Mouse (Mus musculus) liver, embryonic 13.5 days (tissue): ENCODE data around the gene Cdc14b. TPM values are rescaled to one million over a fixed set of nuclear protein-coding genes. Genes with fewer than 3 reads are reported as not detected.

Experiments
- ATAC-seq: fragments of 200-750 bp; cut with Nextera tagmentation; 2 replicates; pipeline ENCODE4 v1.8.0; 2017; ENCODE audit warnings: low read depth, mild to moderate bottlenecking, moderate number of reproducible peaks, moderate library complexity
- DNase-seq: peaks from one replicate; pipeline ENCODE4 v3.0.0; 2022
- H3K27ac ChIP-seq: fragments of 300-500 bp; sonication (generic); 2 replicates; pipeline ENCODE4 v1.5.1; 2015; ENCODE audit warnings: moderate library complexity, mild to moderate bottlenecking, inconsistent platforms
- H3K27me3 ChIP-seq: fragments of 300-500 bp; sonication (generic); 2 replicates; pipeline ENCODE4 v1.6.1; 2015; ENCODE audit warnings: mild to moderate bottlenecking, inconsistent platforms
- H3K36me3 ChIP-seq: fragments of 300-500 bp; sonication (generic); 2 replicates; pipeline ENCODE4 v1.6.1; 2015; ENCODE audit warnings: mild to moderate bottlenecking, inconsistent platforms
- H3K4me1 ChIP-seq: fragments of 300-500 bp; sonication (generic); replicated peaks from 2 replicates; pipeline ENCODE4 v1.6.1; 2015; ENCODE audit warnings: inconsistent platforms
- H3K4me2 ChIP-seq: fragments of 300-500 bp; sonication (generic); 2 replicates; pipeline ENCODE4 v1.6.1; 2015; ENCODE audit warnings: inconsistent platforms, mild to moderate bottlenecking, moderate library complexity
- H3K4me3 ChIP-seq: fragments of 300-500 bp; sonication (generic); replicated peaks from 2 replicates; pipeline ENCODE4 v1.5.1; 2015; ENCODE audit warnings: mild to moderate bottlenecking, inconsistent platforms
- H3K9ac ChIP-seq: fragments of 300-500 bp; sonication (generic); 2 replicates; pipeline ENCODE4 v1.6.1; 2015; ENCODE audit warnings: mild to moderate bottlenecking, inconsistent platforms
- H3K9me3 ChIP-seq: fragments of 300-500 bp; sonication (generic); replicated peaks from 2 replicates; pipeline ENCODE4 v1.6.1; 2016; ENCODE audit warnings: inconsistent platforms
- WGBS: fragments of 180-500 bp; shearing (Covaris S2); methylation state at CpG from one replicate; pipeline ENCODE4 v1.1.7; 2015; ENCODE audit not compliant: insufficient replicate concordance; 5-methylcytosine and 5-hydroxymethylcytosine counted together
- polyA plus RNA-seq: library from polyadenylated mRNA; unstranded; fragments of >200 nt; fragmentation: Nextera tagmentation; extraction: Ambion mirVana; gene quantifications from 2 replicates; pipeline ENCODE4 v1.2.1, GENCODE M21; 2015

The Cdc14b gene
- polyA plus RNA-seq, 1 experiment from 2014 or later = 6.9 TPM

DNA sequence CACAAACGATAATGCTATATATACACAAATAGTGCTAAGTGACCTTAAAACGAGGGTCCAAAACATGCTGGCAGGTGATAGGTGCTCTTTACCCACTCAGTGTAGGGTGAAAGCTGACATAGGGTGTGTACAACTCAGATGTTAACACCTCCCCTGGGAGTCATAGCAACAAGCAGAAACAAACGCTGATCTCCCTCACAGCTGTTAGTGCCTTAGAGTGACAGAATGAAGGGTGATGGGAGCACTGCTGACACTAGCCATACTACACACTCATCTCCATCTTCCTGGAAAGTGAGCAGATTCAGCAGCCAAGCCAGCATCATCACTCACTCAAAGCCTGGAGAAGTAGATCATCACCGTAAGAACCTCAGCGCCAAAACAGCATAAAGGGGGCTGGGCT lies 125.0 kb downstream of the Cdc14b start:
- Histone ChIP-seq H3K4me3 (peak overlapping the region; percentile 94), H3K27ac (no peak overlapping the region), H3K36me3 (peaks cover 17% of the 10 kb centered on the region), H3K9me3 (no peaks in the 10 kb centered on the region), H3K4me2 (peak overlapping the region; percentile 97), H3K4me1 (peaks cover 56% of the 10 kb centered on the region), H3K9ac (peak overlapping the region; percentile 98), H3K27me3 (no peaks in the 10 kb centered on the region; the same call in 1 of the 2 replicates)
- no peak for ATAC-seq
- WGBS = 62% methylated on average over 5 of the region's 5 CpGs
- DNase-seq = no peak

Other genes with a start within 250 kb of the Cdc14b start
- not detected in 2 replicates for gene Hsd17b3, start 186.1 kb downstream of the Cdc14b start, polyA plus RNA-seq
- gene Slc35d2, start 145.9 kb downstream of the Cdc14b start, polyA plus RNA-seq = 5.6 and 6.0 TPM in 2 replicates
- gene Zfp367, start 122.1 kb downstream of the Cdc14b start, polyA plus RNA-seq = 21.9 and 25.7 TPM in 2 replicates
- gene Habp4, start 113.5 kb downstream of the Cdc14b start, polyA plus RNA-seq = 7.5 and 9.1 TPM in 2 replicates
- gene Aaed1, start 37.4 kb upstream of the Cdc14b start, polyA plus RNA-seq = 21.6 and 25.1 TPM in 2 replicates
- 125 and 152 TPM in 2 replicates for gene Ctsl, start 95.6 kb upstream of the Cdc14b start, polyA plus RNA-seq
- gene Cdk20, start 157.0 kb upstream of the Cdc14b start, polyA plus RNA-seq = 3.7 and 3.8 TPM in 2 replicates
- not detected in 2 replicates for gene Fam240b, start 222.5 kb upstream of the Cdc14b start, polyA plus RNA-seq